Mouse (Mus musculus) stomach, embryonic 14.5 days (tissue): ENCODE results near the gene Lcp1. TPM values are rescaled to one million over a fixed set of nuclear protein-coding genes. Genes with fewer than 3 reads are reported as not detected.

Source experiments
- ATAC-seq: fragments of 200-750 bp; cut with Nextera tagmentation; 2 replicates; pipeline ENCODE4 v1.8.0; 2017; ENCODE audit warnings: low read depth, moderate TSS enrichment; ENCODE audit not compliant: insufficient number of reproducible peaks, insufficient read depth, low FRiP score
- H3K27ac ChIP-seq: fragments of 300-500 bp; sonication (generic); 2 replicates; pipeline ENCODE4 v1.5.1; 2014; ENCODE audit warnings: mild to moderate bottlenecking, low read length, moderate library complexity, mixed read lengths
- H3K27me3 ChIP-seq: fragments of 300-500 bp; sonication (generic); 2 replicates; pipeline ENCODE4 v1.6.1; 2014; ENCODE audit warnings: low read length, control low read depth, mixed read lengths; ENCODE audit not compliant: control insufficient read depth, insufficient read depth
- H3K36me3 ChIP-seq: fragments of 300-500 bp; sonication (generic); 2 replicates; pipeline ENCODE4 v1.6.1; 2014; ENCODE audit warnings: mild to moderate bottlenecking, control low read depth, low read length, moderate library complexity, mixed read lengths; ENCODE audit not compliant: control insufficient read depth, insufficient read depth
- H3K4me1 ChIP-seq: fragments of 300-500 bp; sonication (generic); 2 replicates; pipeline ENCODE4 v1.6.1; 2014; ENCODE audit warnings: low read length, control low read depth, mixed read lengths; ENCODE audit not compliant: control insufficient read depth, insufficient read depth
- H3K4me2 ChIP-seq: fragments of 300-500 bp; sonication (generic); replicated peaks from 2 replicates; pipeline ENCODE4 v1.6.1; 2014; ENCODE audit warnings: low read depth, low read length, control low read depth
- H3K4me3 ChIP-seq: fragments of 300-500 bp; sonication (generic); 2 replicates; pipeline ENCODE4 v1.5.1; 2014; ENCODE audit warnings: low read depth, low read length, control low read depth
- H3K9ac ChIP-seq: fragments of 300-500 bp; sonication (generic); replicated peaks from 2 replicates; pipeline ENCODE4 v1.6.1; 2014; ENCODE audit warnings: low read depth, mild to moderate bottlenecking, control low read depth, low read length, moderate library complexity, mixed read lengths
- H3K9me3 ChIP-seq: fragments of 300-500 bp; sonication (generic); 2 replicates; pipeline ENCODE4 v1.6.1; 2016; ENCODE audit warnings: low read depth, low read length, control low read depth; ENCODE audit not compliant: control insufficient read depth
- WGBS: fragments of 180-500 bp; shearing (Covaris S2); extraction: QIAGEN DNeasy Blood & Tissue Kit; methylation state at CpG from one replicate; pipeline ENCODE4 v1.1.7; 2014; 5-methylcytosine and 5-hydroxymethylcytosine counted together
- microRNA-seq: library from miRNA; unstranded; fragments of <30 nt; microRNA quantifications from one replicate; pipeline ENCODE4, GENCODE M21; 2016
- polyA plus RNA-seq: library from polyadenylated mRNA; unstranded; fragments of >200 nt; fragmentation: Nextera tagmentation; extraction: Ambion mirVana; gene quantifications from 2 replicates; pipeline ENCODE4 v1.2.1, GENCODE M21; 2014

Gene Lcp1
- polyA plus RNA-seq, 1 experiment from 2014 or later: 47.0 TPM

GRCm38 (mm10) chr14:75246024-75247000 is 115.4 kb downstream of the Lcp1 start:
- Histone ChIP-seq H3K4me2 (no peak overlapping the region), H3K36me3 (no peaks in the 10 kb centered on the region), H3K4me1 (no peaks in the 10 kb centered on the region), H3K27me3 (no peaks in the 10 kb centered on the region), H3K27ac (no peak overlapping the region), H3K9me3 (no peaks in the 10 kb centered on the region), H3K9ac (no peak overlapping the region), H3K4me3 (no peak overlapping the region)
- WGBS: 77% methylated on average over 11 of the region's 11 CpGs
- no peak for ATAC-seq

GRCm38 (mm10) chr14:75250432-75250831 is 119.5 kb downstream of the Lcp1 start:
- Histone ChIP-seq H3K27me3 (no peaks in the 10 kb centered on the region), H3K9ac (no peak overlapping the region), H3K4me1 (no peaks in the 10 kb centered on the region), H3K36me3 (no peaks in the 10 kb centered on the region), H3K4me2 (no peak overlapping the region), H3K27ac (no peak overlapping the region), H3K4me3 (no peak overlapping the region), H3K9me3 (no peaks in the 10 kb centered on the region)
- ATAC-seq: no peak
- WGBS: 75% methylated on average over 3 of the region's 3 CpGs

GRCm38 (mm10) chr14:75256521-75256920 is 125.6 kb downstream of the Lcp1 start:
- Histone ChIP-seq H3K4me1 (no peaks in the 10 kb centered on the region), H3K27ac (no peak overlapping the region), H3K4me3 (no peak overlapping the region), H3K36me3 (no peaks in the 10 kb centered on the region), H3K27me3 (no peaks in the 10 kb centered on the region), H3K4me2 (no peak overlapping the region), H3K9me3 (no peaks in the 10 kb centered on the region), H3K9ac (no peak overlapping the region)
- ATAC-seq: no peak
- WGBS: 46% methylated on average over 5 of the region's 5 CpGs

DNA sequence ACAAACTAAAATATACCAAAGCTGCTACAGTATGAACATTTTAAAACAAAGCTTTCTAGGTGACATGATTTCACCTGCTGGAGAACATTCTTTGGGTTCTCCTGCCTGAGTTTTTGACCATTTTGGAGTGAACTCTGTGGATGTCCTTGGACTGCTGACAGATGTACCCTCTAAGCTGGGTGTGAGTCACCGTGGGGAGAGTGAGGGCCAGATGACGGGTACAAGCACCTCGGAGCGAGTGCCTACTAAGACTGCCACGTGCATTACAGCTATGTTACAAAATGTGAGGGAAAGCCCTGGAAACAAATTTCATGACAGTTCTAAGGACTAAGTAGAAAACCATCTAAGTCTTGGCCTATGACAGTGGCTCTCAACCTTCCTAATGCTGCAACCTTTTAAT is 138.6 kb downstream of the Lcp1 start:
- no peak overlapping the region for H3K9ac ChIP-seq
- H3K4me3 ChIP-seq: no peak overlapping the region
- no peaks in the 10 kb centered on the region for H3K9me3 ChIP-seq
- H3K27me3 ChIP-seq: no peaks in the 10 kb centered on the region
- H3K36me3 ChIP-seq: no peaks in the 10 kb centered on the region
- WGBS: 85% methylated on average over 5 of the region's 5 CpGs
- H3K4me2 ChIP-seq: no peak overlapping the region
- no peaks in the 10 kb centered on the region for H3K4me1 ChIP-seq
- no peak overlapping the region for H3K27ac ChIP-seq
- no peak for ATAC-seq

- H3K36me3 ChIP-seq: no peaks in the 10 kb centered on the region
Observed at GRCm38 (mm10) chr14:75279716-75280115, 148.8 kb downstream of the Lcp1 start.

DNA sequence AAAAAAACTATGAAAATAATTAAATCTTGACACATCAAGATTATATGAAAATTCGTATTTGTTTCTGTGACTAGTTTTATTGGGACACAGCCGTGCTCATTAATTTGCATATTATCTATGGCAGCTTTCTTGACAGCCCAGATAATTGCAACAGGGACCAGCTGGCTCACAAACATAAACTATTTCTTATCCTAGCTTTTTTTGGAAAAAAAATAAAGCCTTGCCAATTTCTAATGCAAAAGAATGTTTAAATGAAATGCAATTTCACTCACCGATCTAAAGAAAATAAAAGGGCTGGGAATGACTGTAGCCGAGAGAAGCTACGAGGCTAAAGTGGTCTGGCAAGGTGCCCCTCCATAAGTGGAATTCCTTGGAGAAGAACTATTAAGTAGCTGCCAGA is 149.5 kb downstream of the Lcp1 start:
- Histone ChIP-seq H3K27ac (no peak overlapping the region), H3K4me1 (peaks cover 2% of the 10 kb centered on the region; the same call in 1 of the 2 replicates), H3K9ac (no peak overlapping the region), H3K9me3 (no peaks in the 10 kb centered on the region), H3K4me2 (no peak overlapping the region), H3K4me3 (no peak overlapping the region), H3K27me3 (no peaks in the 10 kb centered on the region), H3K36me3 (no peaks in the 10 kb centered on the region)
- WGBS: 52% methylated on average over 5 of the region's 5 CpGs
- no peak for ATAC-seq

More at GRCm38 (mm10) chr14:75279716-75280115, 148.8 kb downstream of the Lcp1 start:
- Histone ChIP-seq H3K27me3 (no peaks in the 10 kb centered on the region), H3K9me3 (no peaks in the 10 kb centered on the region), H3K4me3 (no peak overlapping the region), H3K27ac (no peak overlapping the region), H3K9ac (no peak overlapping the region), H3K4me1 (no peaks in the 10 kb centered on the region), H3K4me2 (no peak overlapping the region)
- WGBS: 87% methylated on average over 6 of the region's 6 CpGs
- no peak for ATAC-seq

Small RNA genes within 50 kb of the gene (microRNA-seq; reads per million reads assigned to microRNA genes)
- not detected for gene Gm44482

Other genes starting within 250 kb of the Lcp1 start
- gene Lrch1, start 183.2 kb upstream of the Lcp1 start, polyA plus RNA-seq: 16.0 and 16.5 TPM in 2 replicates
- 0.84 and 0.88 TPM in 2 replicates for gene Rubcnl, start 115.1 kb upstream of the Lcp1 start, polyA plus RNA-seq
- not detected in 2 replicates for gene Lrrc63, start 220 bp upstream of the Lcp1 start, polyA plus RNA-seq
- gene Cpb2, start 111.2 kb downstream of the Lcp1 start, polyA plus RNA-seq: 2.7 TPM in 2 replicates
- 25.0 and 33.4 TPM in 2 replicates for gene Zc3h13, start 153.3 kb downstream of the Lcp1 start, polyA plus RNA-seq